Mouse (Mus musculus): ENCODE data around the gene Prl3a1.

Prl3a1 gene

DNA sequence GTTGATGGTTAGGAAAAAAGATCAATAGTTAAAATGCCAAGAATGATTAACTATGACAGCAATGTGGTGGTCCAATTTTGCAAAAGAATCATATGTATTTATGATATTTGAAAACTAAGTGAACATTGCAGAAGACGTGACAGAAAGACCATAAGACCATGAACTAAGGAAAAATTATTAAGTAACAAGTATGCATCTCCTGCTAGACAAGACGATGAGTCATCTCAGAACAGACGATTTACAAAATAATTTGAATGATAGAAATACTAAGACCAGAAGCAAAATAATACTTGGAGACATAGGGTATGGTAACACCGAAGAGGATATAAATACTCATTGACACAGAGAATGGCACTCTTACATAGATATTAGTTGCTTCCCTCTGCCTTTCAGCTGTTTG, at the start of gene Prl3a1:
TSS of gene Prl3a1 (plus strand) at position 301 of the 400 bp plus-strand sequence.
- no peak for DNase-seq

GRCm38 (mm10) chr13:27241547-27241946, 17.7 kb upstream of the Prl3a1 start, which contains the start of gene Prl3b1:
Gene Prl3b1, plus strand, starts transcription at chr13:27241847.
- DNase-seq = no peak

GRCm38 (mm10) chr13:27312334-27313225, 53.3 kb downstream of the Prl3a1 start, which contains the start of gene Prl6a1:
Gene Prl6a1, plus strand, starts transcription at chr13:27312627.
- no peak for DNase-seq
